Mouse (Mus musculus): ENCODE measurements around the gene Ppp1r14a.

- no peak for TF ChIP-seq CTCF (IDR thresholded peaks at IDR 0.05; ENCODE audit: control insufficient read depth, insufficient read depth, low read length)
- no peak for TF ChIP-seq POLR2A (IDR thresholded peaks at IDR 0.05; ENCODE audit: borderline replicate concordance, control insufficient read depth, low read depth, low read length)
These were observed 51.7 kb downstream of the Ppp1r14a start for GRCm38 (mm10) chr7:29340838-29341237.

All from bone marrow, adult 2 months (tissue).